Mouse (Mus musculus) hematopoietic stem cell, adult 5-6 weeks (primary cell): Measurements from ENCODE around the gene Piezo1. TPM values are rescaled to one million over a fixed set of nuclear protein-coding genes. Genes with fewer than 3 reads are reported as not detected.
A peak's percentile ranks its signal among the peaks of the same experiment; 100 is the strongest.
"Not testable (repeated sequence)": the region's sequence is repeated elsewhere in the genome, so short reads cannot be mapped to it uniquely, and the experiment has no call there.

Experiments used
- ATAC-seq, 2 experiments: fragments of 125-278 bp in 1 of 2; replicated peaks in 1 of 2; 2 replicates each; pipeline ENCODE4 v1.8.0; 2016 to 2017; ENCODE audit warnings: inconsistent platforms in 2 of 2, mild to moderate bottlenecking in 2 of 2, moderate number of reproducible peaks in 2 of 2, low read depth in 1 of 2, moderate TSS enrichment in 1 of 2; ENCODE audit not compliant: low FRiP score in 2 of 2, poor library complexity in 2 of 2, severe bottlenecking in 2 of 2, insufficient read depth in 1 of 2, low TSS enrichment in 1 of 2
- total RNA-seq: library from RNA; stranded (forward); fragments of 172-1452, 232-1000 nt; gene quantifications from 2 replicates; pipeline ENCODE4 v1.2.3, GENCODE M21; 2017

The Piezo1 gene
- total RNA-seq, 1 experiment from 2014 or later, result 23.6 TPM

- no peak for ATAC-seq
These were observed 22.4 kb upstream of the Piezo1 start for GRCm38 (mm10) chr8:122573577-122573976.

- not testable (repeated sequence) for ATAC-seq
These were observed 22.0 kb upstream of the Piezo1 start for GRCm38 (mm10) chr8:122573176-122573575.

GRCm38 (mm10) chr8:122572751-122573150 is 21.6 kb upstream of the Piezo1 start:
- ATAC-seq, result no peak

DNA sequence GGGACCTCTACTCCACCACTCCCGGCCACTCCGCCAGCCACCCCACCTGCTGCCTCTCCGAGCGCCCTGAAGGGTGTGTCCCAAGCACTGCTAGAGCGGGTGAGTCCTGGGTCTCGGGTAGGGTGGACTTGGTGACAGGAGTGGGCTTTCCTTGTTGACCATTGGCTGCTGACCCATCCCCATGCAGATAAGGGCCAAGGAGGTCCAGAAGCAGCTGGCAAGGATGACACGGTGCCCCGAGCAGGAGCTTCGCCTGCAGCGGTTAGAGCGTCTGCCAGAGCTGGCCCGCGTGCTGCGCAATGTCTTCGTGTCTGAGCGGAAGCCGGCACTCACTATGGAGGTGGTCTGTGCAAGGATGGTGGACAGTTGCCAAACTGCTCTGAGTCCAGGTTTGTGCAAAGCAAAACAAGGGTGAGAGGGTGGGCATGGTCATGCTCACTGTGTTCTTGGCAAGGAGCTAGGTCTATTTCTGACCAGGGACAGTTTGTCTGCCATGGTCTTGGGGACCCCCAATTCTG is 20.7 kb upstream of the Piezo1 start:
- no peak for ATAC-seq

DNA sequence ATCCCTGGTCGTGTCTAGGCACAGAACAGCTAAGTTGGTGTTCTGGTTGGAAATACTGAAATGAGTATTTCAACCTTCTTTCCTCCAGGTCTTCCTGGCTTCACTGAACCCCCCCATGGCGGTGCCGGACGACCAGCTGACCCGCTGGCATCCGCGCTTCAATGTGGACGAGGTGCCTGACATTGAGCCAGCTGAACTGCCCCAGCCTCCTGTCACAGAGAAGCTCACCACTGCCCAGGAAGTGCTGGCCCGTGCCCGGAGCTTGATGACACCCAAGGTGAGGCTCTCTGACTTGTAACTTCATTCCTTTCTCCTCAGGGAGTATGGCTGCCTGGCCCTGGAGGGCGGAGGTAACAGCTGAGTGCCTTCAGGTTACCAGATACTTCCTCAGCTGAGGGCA is 20.0 kb upstream of the Piezo1 start:
- ATAC-seq, result no peak

- ATAC-seq, result no peak
These were observed 18.9 kb upstream of the Piezo1 start for GRCm38 (mm10) chr8:122569996-122570395.

DNA sequence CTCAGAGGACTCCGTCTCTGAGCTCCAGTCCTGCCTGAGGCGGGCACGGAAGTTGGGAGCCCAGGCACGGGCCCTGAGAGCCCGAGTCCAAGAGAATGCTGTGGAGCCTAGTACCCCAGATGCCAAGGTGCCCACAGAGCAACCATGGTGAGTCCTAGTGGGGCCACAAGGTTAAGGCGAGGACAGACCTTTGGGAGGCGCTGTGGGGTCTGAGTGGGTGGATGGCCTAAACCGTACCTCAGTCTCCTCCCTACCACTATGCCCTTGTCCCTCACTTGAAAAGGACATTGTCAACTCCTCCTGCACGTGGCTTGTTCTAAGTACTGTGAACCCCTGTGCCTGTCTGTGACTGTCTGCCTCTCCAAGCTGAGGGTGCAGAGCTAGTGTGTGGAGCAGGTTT is 18.2 kb upstream of the Piezo1 start:
- ATAC-seq, result no peak

GRCm38 (mm10) chr8:122568881-122569309 is 17.8 kb upstream of the Piezo1 start:
- ATAC-seq, result no peak

GRCm38 (mm10) chr8:122568109-122568504 is 17.0 kb upstream of the Piezo1 start:
- ATAC-seq, result no peak

- ATAC-seq, result peak; percentile 92
These were observed 16.4 kb upstream of the Piezo1 start, which contains the start of gene Cdt1 for GRCm38 (mm10) chr8:122567361-122568108. Gene Cdt1 (plus strand): TSS chr8:122568015.

- no peak for ATAC-seq
These were observed 15.6 kb upstream of the Piezo1 start for GRCm38 (mm10) chr8:122566766-122567165.

GRCm38 (mm10) chr8:122564363-122565352 is 13.5 kb upstream of the Piezo1 start:
- ATAC-seq, result peak in 1 of 2 experiments; percentile 30; a peak in 1 of 4 replicates

DNA sequence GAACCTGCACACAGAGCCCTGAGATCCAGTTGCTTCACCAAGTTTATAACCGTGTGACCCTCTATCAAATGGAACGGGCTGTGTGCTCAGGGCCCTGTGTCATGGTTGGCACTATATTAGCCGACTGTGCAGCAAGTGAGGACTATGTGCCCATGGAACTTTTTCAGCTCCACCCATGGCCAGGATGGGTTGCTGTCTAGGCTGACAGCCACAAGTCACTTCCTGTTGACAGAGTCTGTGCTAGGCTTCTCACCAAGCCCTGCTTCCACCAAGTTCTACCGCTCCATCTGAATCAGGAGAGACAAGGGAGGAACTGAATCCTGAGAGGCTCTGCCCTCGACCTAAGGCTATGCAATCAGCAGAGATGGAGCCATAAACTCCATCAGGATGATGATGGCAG is 10.1 kb upstream of the Piezo1 start:
- ATAC-seq, result no peak

GRCm38 (mm10) chr8:122558671-122559349 is 7.7 kb upstream of the Piezo1 start:
- no peak for ATAC-seq

- no peak for ATAC-seq
These were observed 6.3 kb upstream of the Piezo1 start for GRCm38 (mm10) chr8:122557248-122558038.

DNA sequence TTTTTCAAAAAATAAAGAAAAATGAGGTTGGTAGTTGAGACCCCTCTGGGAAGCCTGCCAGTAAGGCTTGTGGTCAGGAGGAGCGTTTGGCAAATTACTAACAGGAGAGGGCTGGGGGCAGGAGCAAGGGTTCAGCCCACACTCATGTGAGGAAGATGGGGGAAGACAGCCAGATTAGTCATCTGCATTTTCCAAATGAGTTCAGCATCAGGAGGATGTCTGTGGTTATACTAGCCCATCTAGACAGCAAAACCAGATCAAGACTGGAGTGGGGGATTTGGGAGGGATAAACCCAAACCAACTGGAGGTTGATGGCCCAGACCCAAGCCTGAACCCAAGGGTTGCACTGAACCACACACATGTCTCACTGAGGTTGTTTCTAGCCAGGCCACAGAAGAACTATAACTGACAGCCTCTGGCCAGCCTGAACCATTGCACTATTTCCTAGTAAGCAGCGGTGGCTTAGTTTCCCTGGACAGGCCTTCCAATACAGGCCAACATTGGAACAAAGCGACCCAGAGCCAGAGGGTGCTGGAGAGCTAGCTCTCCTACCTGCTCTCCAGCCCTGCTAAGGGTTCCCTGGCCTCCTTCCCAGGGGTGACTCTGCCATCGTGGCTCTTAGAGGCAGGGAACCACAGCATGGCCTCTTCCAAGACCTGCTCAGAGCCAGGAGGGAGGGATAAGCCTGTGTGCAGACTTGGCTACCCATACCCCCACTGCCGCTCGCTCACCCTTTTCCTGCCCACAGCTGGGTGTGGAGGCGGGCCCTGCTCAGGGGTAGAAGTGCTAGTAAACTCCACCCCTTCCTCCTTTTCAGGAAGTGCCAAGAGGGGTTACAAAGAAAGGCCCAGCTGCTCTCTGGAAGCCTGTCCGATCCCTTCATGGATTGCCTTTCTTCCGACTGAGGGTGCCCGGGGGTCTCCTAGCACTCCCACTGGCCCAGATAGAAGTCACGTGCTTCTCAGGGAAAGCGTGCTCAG is 5.2 kb upstream of the Piezo1 start:
- peak; percentile 84 to 93 for ATAC-seq
